Mouse (Mus musculus): ENCODE results near the gene Pax5. TPM values are rescaled to one million over a fixed set of nuclear protein-coding genes. Genes with fewer than 3 reads are reported as not detected.

The Pax5 gene
- polyA plus RNA-seq, 1 experiment from 2014 or later = 9.0 TPM

DNA sequence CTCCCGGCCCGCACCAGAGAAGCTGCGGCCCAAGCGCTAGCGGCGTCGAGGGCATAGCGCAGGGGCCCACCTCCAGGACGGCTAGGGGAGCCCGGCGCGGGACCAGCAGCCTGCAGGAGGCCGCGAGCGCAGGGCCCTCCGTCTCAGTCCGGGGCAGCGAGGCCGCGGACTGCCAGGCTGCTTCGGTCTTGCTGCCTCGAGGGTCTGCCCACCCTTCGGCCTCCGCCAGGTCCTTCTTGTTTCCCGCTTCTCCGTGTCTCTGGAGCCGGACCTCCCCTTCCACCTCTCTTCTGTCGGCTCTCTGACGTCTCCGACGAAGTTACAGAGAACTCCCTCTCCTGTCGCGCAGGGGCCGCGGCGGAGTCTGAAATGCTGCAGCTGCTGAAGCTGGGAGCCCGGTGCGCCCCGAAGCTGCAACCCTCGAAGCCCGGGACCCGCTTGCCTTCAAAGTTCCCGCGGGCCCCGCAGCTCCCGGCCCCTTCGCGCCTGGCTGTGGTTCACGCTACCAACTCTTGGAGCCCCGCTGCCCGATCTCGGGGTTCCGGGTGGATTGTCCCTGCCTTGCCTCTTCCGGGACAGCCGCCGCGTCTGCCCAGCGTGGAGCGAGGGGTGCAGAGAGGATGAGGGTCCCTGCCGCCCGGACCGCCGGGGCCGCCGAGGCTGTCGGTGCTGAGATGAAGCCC lies 6.5 kb downstream of the Pax5 start:
- Histone ChIP-seq H3K27me3 (peaks cover 98% of the 10 kb centered on the region), H3K36me3 (no peaks in the 10 kb centered on the region), H3K4me3 (peak overlapping the region; percentile 53), H3K4me2 (replicated peaks) (peak overlapping the region; percentile 73), H3K27ac (replicated peaks) (peak overlapping the region; percentile 58), H3K4me1 (peaks cover 31% of the 10 kb centered on the region), H3K9ac (replicated peaks) (peak overlapping the region; percentile 56), H3K9me3 (no peaks in the 10 kb centered on the region)
- under 1% methylated on average over 66 of the region's 66 CpGs for WGBS
- no peak for ATAC-seq (ENCODE audit: low FRiP score, low read depth)

DNA sequence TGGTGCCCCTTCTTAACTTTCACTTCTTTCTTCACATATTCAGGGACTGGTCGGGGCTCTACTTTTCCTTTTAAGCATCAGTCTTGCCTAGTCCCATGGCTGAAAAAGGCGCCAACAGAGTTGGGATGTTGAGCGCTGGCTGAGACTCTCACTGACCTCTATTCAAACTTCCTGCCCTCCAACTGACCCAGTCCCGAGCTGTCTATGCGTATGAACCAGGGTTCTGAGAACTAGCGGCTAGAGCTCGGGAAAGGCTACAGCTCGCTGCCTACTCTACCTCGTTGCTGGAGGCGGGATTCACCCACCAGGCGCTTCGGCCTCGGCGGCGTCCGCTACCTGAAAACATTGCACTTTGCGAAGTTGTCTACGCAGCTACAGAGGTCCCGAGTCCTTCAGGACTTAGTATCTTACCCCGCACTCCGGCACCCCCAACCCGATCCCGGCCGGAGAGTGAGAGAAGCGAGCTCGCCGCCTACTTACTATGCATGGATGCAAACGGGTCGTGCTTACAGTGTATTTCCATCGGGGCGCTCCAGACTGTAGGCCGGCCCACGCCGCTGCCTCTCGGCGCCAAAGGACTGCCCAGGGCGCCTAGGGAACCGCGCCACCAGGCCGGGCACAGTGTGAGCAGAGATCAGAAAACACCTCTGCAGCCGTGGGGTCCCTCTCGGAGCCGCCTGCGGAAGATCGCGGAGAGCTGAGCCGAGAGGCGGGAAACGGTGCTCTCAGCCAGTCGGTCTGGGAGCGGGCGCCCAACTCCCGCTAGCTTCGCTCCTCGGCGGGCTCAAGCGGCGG lies 7.2 kb downstream of the Pax5 start:
- 0 out of 2 replicates have a peak overlapping the region, but pooled peaks have one; percentile 58 for H3K27ac ChIP-seq (replicated peaks)
- peaks cover 31% of the 10 kb centered on the region for H3K4me1 ChIP-seq
- peak overlapping the region; percentile 53 for H3K4me3 ChIP-seq

DNA sequence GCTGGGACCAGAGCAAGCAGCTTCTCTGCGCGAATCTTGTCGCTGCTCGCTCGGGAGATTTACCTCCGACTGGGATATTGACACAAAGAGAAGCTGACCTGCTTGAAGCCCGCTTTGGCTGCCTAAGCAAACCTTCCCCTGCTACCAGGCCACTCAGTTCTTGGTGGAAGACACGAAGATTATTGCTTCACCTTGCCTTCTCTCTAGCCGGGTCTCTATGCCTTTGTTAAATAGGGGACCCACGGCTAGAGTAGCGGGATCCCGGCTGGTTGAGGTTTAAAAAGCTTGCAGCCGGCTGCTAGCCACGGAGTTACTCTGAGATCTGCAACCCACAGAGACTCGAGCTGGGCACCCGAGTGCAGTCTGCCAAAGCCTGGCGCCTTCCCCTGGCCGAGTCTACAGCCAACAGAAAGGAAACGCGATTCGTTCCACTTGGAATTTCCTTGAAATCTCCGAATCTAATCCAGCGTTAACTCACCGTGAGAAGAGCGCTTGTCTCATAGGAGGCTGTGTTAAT lies 8.2 kb downstream of the Pax5 start:
- Histone ChIP-seq H3K9ac (replicated peaks) (peak overlapping the region; percentile 53), H3K27me3 (peaks cover 96% of the 10 kb centered on the region), H3K27ac (replicated peaks) (0 out of 2 replicates have a peak overlapping the region, but pooled peaks have one; percentile 8), H3K9me3 (no peaks in the 10 kb centered on the region), H3K4me3 (peak overlapping the region; percentile 53), H3K36me3 (no peaks in the 10 kb centered on the region), H3K4me2 (replicated peaks) (peak overlapping the region; percentile 73), H3K4me1 (peaks cover 31% of the 10 kb centered on the region)
- no peak for ATAC-seq (ENCODE audit: low FRiP score, low read depth)
- WGBS = 1% methylated on average over 25 of the region's 25 CpGs

More for the DNA sequence above, 7.2 kb downstream of the Pax5 start:
- under 1% methylated on average over 58 of the region's 58 CpGs for WGBS
- Histone ChIP-seq H3K9me3 (no peaks in the 10 kb centered on the region), H3K27me3 (peaks cover 98% of the 10 kb centered on the region), H3K4me2 (replicated peaks) (peak overlapping the region; percentile 73), H3K36me3 (no peaks in the 10 kb centered on the region), H3K9ac (replicated peaks) (peak overlapping the region; percentile 56)
- ATAC-seq (ENCODE audit: low FRiP score, low read depth) = no peak

DNA sequence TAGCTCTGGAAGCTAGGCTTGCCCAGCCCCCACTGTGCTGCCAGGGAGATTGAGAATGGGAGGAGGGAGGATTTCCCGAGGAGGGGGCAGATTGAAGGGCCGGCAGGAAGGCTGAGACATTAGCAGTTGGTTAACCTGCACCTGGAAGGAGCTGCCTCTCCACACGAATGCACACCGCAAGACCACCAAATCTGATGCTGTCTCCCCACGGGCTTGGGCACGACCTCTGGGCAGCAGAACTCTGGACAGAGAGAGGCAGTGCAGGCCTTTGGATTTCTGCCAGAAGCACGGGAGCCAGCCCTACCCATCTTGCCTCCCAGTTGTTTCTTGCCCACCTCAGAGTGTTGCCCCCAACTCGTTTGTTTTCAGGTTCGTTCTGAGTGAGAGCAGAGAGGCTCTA lies 8.8 kb downstream of the Pax5 start:
- Histone ChIP-seq H3K36me3 (no peaks in the 10 kb centered on the region), H3K4me3 (peak overlapping the region; percentile 53), H3K9me3 (no peaks in the 10 kb centered on the region), H3K27me3 (peaks cover 96% of the 10 kb centered on the region), H3K27ac (replicated peaks) (0 out of 2 replicates have a peak overlapping the region, but pooled peaks have one; percentile 8), H3K4me2 (replicated peaks) (peak overlapping the region; percentile 73), H3K9ac (replicated peaks) (peak overlapping the region; percentile 53), H3K4me1 (peaks cover 31% of the 10 kb centered on the region)
- no peak for ATAC-seq (ENCODE audit: low FRiP score, low read depth)
- WGBS = under 1% methylated on average over 9 of the region's 9 CpGs

DNA sequence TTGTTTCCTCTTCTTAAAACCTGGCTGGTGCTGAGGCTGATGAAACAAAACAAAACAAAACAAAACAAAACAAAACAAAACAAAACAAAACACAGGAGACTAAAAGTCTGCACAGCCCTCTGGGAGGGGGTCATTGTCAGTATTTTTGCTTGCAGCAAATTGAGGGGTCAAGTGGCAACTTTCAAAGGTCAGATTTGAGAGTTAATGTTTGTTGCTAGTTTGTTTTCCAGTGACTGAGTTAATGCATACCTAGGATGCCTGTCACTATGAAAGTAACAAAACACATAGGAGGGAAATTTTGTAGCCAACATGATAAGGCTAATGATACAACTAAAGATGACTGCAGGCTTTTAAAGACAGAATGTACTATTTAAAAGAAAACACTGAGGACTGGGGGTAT lies 13.6 kb downstream of the Pax5 start:
- H3K4me3 ChIP-seq = no peak overlapping the region
- H3K27me3 ChIP-seq = peaks cover 79% of the 10 kb centered on the region
- peaks cover 9% of the 10 kb centered on the region; the same call in 1 of the 2 replicates for H3K4me1 ChIP-seq
- no peaks in the 10 kb centered on the region for H3K36me3 ChIP-seq
- H3K9me3 ChIP-seq = no peaks in the 10 kb centered on the region
- H3K4me2 ChIP-seq (replicated peaks) = no peak overlapping the region
- H3K9ac ChIP-seq (replicated peaks) = no peak overlapping the region
- ATAC-seq (ENCODE audit: low FRiP score, low read depth) = no peak
- no peak overlapping the region for H3K27ac ChIP-seq (replicated peaks)

DNA sequence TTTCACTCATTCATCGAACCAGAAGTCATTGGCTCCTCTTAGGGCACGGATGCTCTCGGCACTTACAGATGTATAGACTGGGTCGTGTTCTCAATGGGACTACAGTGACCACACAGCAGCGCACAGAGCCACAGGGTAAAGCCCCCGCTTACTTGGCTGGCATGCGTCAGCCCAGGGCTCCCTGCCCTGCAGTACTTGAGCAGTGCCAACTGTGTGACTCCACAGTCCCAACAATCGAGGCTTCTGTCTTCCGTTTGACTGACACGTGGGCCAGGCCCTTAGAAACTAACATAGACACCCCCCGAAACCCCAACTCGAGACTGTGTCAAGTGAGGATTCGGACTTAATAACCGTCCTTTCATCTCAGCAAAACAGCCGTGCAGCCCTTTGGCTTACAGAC lies 15.9 kb downstream of the Pax5 start:
- Histone ChIP-seq H3K4me1 (peaks cover 5% of the 10 kb centered on the region; the same call in 1 of the 2 replicates), H3K4me2 (replicated peaks) (peak overlapping the region; percentile 22; the same call in 1 of the 2 replicates), H3K9ac (replicated peaks) (no peak overlapping the region), H3K27me3 (peaks cover 67% of the 10 kb centered on the region), H3K4me3 (no peak overlapping the region), H3K9me3 (no peaks in the 10 kb centered on the region), H3K36me3 (no peaks in the 10 kb centered on the region), H3K27ac (replicated peaks) (no peak overlapping the region)
- no peak for ATAC-seq (ENCODE audit: low FRiP score, low read depth)
- 33% methylated on average over 15 of the region's 15 CpGs for WGBS

DNA sequence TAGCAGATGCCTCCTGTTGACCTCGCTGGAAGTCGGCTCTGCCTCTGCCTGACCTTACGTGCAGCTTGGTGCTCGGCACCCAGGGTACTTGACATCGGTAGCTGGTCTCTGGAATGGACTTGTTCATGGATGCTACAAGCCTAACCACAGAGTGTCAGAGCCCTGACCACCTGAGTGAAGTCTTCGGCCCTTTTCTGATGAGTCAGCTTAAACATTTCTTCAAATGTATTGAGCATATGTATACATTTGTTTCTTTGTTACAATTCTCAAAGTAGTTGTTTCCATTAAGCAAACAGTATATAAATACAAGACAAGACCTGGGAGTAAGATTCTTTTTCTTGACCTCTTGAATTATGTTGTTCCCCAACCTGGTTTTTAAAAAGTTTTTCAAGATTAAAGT lies 24.7 kb downstream of the Pax5 start:
- H3K9me3 ChIP-seq = 0 out of 2 replicates have a peak, but pooled peaks cover 4% of the 10 kb centered on the region
- ATAC-seq (ENCODE audit: low FRiP score, low read depth) = no peak
- no peak overlapping the region for H3K4me3 ChIP-seq
- 85% methylated on average over 6 of the region's 6 CpGs for WGBS
- peaks cover 15% of the 10 kb centered on the region; the same call in 1 of the 2 replicates for H3K27me3 ChIP-seq
- H3K4me2 ChIP-seq (replicated peaks) = no peak overlapping the region
- H3K4me1 ChIP-seq = no peaks in the 10 kb centered on the region
- H3K27ac ChIP-seq (replicated peaks) = no peak overlapping the region
- H3K9ac ChIP-seq (replicated peaks) = no peak overlapping the region
- no peaks in the 10 kb centered on the region for H3K36me3 ChIP-seq

DNA sequence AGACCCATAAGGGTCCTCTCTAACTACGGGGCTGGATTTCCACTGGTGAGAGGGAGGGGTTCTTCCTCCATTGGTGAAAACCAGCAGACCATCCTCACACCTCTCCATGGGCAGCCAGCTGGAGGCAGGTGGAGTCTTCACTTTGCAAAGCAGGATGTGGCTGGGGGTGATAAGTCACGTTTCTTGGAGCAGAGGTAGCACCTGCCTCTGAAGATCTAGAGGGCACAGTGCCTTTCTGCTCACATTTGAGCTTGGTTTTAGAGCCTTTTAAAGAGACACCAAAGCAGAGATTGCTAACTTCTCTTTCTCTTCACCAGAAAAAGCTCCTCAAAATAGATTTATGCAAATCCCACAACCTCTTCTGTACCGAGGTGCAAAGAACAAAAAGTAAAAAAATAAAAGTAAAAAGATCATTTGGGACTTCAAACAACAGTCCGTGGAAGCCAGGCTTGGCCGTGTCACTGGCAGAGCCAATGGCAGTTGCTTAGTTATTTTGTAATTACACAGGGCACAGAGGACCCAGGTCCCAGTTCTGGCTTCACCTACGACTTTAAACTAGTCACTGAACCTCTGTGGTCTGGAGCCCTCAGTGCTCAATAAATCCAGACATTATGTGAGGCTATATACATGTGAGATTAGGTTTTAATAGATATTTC lies 29.9 kb downstream of the Pax5 start:
- WGBS = 70% methylated on average over 6 of the region's 6 CpGs
- ATAC-seq (ENCODE audit: low FRiP score, low read depth) = no peak
- H3K4me3 ChIP-seq = no peak overlapping the region
- no peak overlapping the region for H3K27ac ChIP-seq (replicated peaks)
- H3K36me3 ChIP-seq = no peaks in the 10 kb centered on the region
- H3K4me2 ChIP-seq (replicated peaks) = no peak overlapping the region
- no peaks in the 10 kb centered on the region for H3K4me1 ChIP-seq
- H3K27me3 ChIP-seq = peaks cover 25% of the 10 kb centered on the region; the same call in 1 of the 2 replicates
- 0 out of 2 replicates have a peak, but pooled peaks cover 4% of the 10 kb centered on the region for H3K9me3 ChIP-seq
- no peak overlapping the region for H3K9ac ChIP-seq (replicated peaks)

DNA sequence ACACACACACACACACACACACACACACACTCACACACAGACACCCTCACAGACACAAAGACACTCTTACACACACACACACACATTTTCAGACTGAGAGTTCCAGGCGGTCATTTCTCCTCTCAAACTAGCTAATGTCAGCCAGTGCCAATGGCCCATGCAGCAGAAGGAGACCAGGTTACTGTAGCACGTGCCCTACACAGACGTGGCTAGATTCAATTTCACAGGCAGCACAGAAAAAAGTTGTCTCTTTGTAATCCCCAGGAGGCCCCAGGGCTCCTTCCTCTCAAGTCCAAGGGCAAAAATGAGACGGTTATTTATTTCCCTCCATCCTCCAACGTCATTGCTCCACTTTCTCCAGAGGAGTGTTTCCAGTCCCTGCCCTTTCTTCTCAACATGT lies 31.6 kb downstream of the Pax5 start:
- H3K4me3 ChIP-seq = no peak overlapping the region
- peaks cover 40% of the 10 kb centered on the region for H3K27me3 ChIP-seq
- H3K4me2 ChIP-seq (replicated peaks) = no peak overlapping the region
- no peak overlapping the region for H3K27ac ChIP-seq (replicated peaks)
- H3K9ac ChIP-seq (replicated peaks) = no peak overlapping the region
- H3K36me3 ChIP-seq = no peaks in the 10 kb centered on the region
- H3K4me1 ChIP-seq = 0 out of 2 replicates have a peak, but pooled peaks cover 2% of the 10 kb centered on the region
- H3K9me3 ChIP-seq = 0 out of 2 replicates have a peak, but pooled peaks cover 4% of the 10 kb centered on the region
- no peak for ATAC-seq (ENCODE audit: low FRiP score, low read depth)
- 62% methylated on average over 5 of the region's 5 CpGs for WGBS

DNA sequence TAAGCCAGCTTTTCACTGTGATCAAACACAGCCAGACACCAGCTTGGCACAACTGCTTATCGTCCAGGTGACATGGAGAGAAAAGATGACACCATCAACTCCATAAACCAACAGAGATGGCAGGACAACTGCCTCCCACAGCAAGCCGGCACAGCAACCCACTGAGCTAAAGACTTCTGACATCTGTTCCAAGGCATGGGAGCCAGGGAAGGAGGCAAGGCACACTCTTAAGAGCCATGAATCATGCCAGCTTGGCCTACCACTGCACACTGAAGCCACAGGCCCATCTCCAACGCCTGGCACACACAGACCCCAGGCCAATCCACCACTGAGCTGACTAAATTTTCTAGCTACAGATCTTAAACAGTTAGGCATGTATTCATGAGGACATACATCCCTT lies 32.3 kb downstream of the Pax5 start:
- Histone ChIP-seq H3K4me1 (0 out of 2 replicates have a peak, but pooled peaks cover 5% of the 10 kb centered on the region), H3K4me2 (replicated peaks) (no peak overlapping the region), H3K9ac (replicated peaks) (no peak overlapping the region), H3K27ac (replicated peaks) (no peak overlapping the region), H3K9me3 (0 out of 2 replicates have a peak, but pooled peaks cover 4% of the 10 kb centered on the region), H3K36me3 (no peaks in the 10 kb centered on the region), H3K27me3 (peaks cover 46% of the 10 kb centered on the region), H3K4me3 (no peak overlapping the region)
- ATAC-seq (ENCODE audit: low FRiP score, low read depth) = no peak
- 90% methylated on average over 3 of the region's 3 CpGs for WGBS

DNA sequence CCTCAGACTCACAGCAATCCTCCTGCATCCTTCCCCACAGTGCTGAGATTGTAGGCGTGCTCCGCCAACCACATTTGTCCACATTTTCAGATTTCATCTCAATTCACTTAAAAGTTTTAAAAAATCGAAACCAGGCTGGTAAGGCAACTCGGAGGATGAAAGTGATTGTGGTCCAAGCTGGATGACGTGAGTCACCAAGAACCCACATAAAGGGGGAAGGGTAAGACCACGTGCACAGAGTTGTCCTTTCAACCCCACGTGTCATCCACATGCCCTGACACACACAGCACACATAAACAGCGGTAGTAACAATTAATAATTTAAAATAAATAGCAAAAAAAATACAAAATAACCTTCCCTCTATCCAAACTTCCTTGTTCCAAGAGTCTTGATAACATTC lies 35.3 kb downstream of the Pax5 start:
- Histone ChIP-seq H3K9ac (replicated peaks) (no peak overlapping the region), H3K36me3 (no peaks in the 10 kb centered on the region), H3K4me3 (no peak overlapping the region), H3K4me1 (0 out of 2 replicates have a peak, but pooled peaks cover 5% of the 10 kb centered on the region), H3K27ac (replicated peaks) (no peak overlapping the region), H3K27me3 (peaks cover 68% of the 10 kb centered on the region), H3K9me3 (no peaks in the 10 kb centered on the region), H3K4me2 (replicated peaks) (no peak overlapping the region)
- 86% methylated on average over 8 of the region's 8 CpGs for WGBS
- ATAC-seq (ENCODE audit: low FRiP score, low read depth) = no peak
